Mouse (Mus musculus): ENCODE data around the gene 1700088E04Rik.

The 1700088E04Rik gene

GRCm38 (mm10) chr15:79131442-79131841 lies 9.6 kb downstream of the 1700088E04Rik start:
- DNase-seq (ENCODE audit: low spot score in 2 of 2): no peak

- DNase-seq (ENCODE audit: low spot score in 2 of 2): no peak
Measured at GRCm38 (mm10) chr15:79130782-79131181, 10.3 kb downstream of the 1700088E04Rik start.

- no peak for DNase-seq (ENCODE audit: low spot score in 2 of 2)
Measured at GRCm38 (mm10) chr15:79129311-79129710, 11.7 kb downstream of the 1700088E04Rik start.

- no peak for DNase-seq (ENCODE audit: low spot score in 2 of 2)
Measured at GRCm38 (mm10) chr15:79128208-79128607, 12.8 kb downstream of the 1700088E04Rik start.

- DNase-seq (ENCODE audit: low spot score in 2 of 2): no peak
Measured at GRCm38 (mm10) chr15:79127101-79127500, 14.0 kb downstream of the 1700088E04Rik start.

GRCm38 (mm10) chr15:79126217-79126932 lies 14.7 kb downstream of the 1700088E04Rik start:
- DNase-seq (ENCODE audit: low spot score in 2 of 2): peak in 1 of 2 experiments; percentile 32

GRCm38 (mm10) chr15:79124331-79124875 lies 16.6 kb downstream of the 1700088E04Rik start:
- no peak for DNase-seq (ENCODE audit: low spot score in 2 of 2)

GRCm38 (mm10) chr15:79123751-79124150 lies 17.3 kb downstream of the 1700088E04Rik start:
- no peak for DNase-seq (ENCODE audit: low spot score in 2 of 2)

GRCm38 (mm10) chr15:79122546-79122945 lies 18.5 kb downstream of the 1700088E04Rik start:
- no peak for DNase-seq (ENCODE audit: low spot score in 2 of 2)

GRCm38 (mm10) chr15:79122119-79122518 lies 18.9 kb downstream of the 1700088E04Rik start:
- DNase-seq (ENCODE audit: low spot score in 2 of 2): no peak

GRCm38 (mm10) chr15:79119491-79119890 lies 21.6 kb downstream of the 1700088E04Rik start:
- DNase-seq (ENCODE audit: low spot score in 2 of 2): no peak

- DNase-seq (ENCODE audit: low spot score in 2 of 2): no peak
Measured at GRCm38 (mm10) chr15:79115276-79115675, 25.8 kb downstream of the 1700088E04Rik start.

GRCm38 (mm10) chr15:79111774-79112173 lies 29.3 kb downstream of the 1700088E04Rik start:
- no peak for DNase-seq (ENCODE audit: low spot score in 2 of 2)

GRCm38 (mm10) chr15:79110528-79110927 lies 30.5 kb downstream of the 1700088E04Rik start:
- DNase-seq (ENCODE audit: low spot score in 2 of 2): no peak

- no peak for DNase-seq (ENCODE audit: low spot score in 2 of 2)
Measured at GRCm38 (mm10) chr15:79110031-79110430, 31.0 kb downstream of the 1700088E04Rik start.

- no peak for DNase-seq (ENCODE audit: low spot score in 2 of 2)
Measured at GRCm38 (mm10) chr15:79109321-79109934, 31.6 kb downstream of the 1700088E04Rik start.

- DNase-seq (ENCODE audit: low spot score in 2 of 2): peak in 1 of 2 experiments; percentile 21
Measured at GRCm38 (mm10) chr15:79108421-79109320, 32.4 kb downstream of the 1700088E04Rik start, which contains the start of gene Micall1. Micall1 (plus strand) TSS chr15:79108898.

GRCm38 (mm10) chr15:79107966-79108365 lies 33.1 kb downstream of the 1700088E04Rik start:
- DNase-seq (ENCODE audit: low spot score in 2 of 2): no peak

GRCm38 (mm10) chr15:79105804-79106203 lies 35.2 kb downstream of the 1700088E04Rik start:
- DNase-seq (ENCODE audit: low spot score in 2 of 2): no peak

GRCm38 (mm10) chr15:79103264-79103663 lies 37.8 kb downstream of the 1700088E04Rik start:
- no peak for DNase-seq (ENCODE audit: low spot score in 2 of 2)

GRCm38 (mm10) chr15:79101531-79101930 lies 39.5 kb downstream of the 1700088E04Rik start:
- no peak for DNase-seq (ENCODE audit: low spot score in 2 of 2)

- DNase-seq (ENCODE audit: low spot score in 2 of 2): no peak
Measured at GRCm38 (mm10) chr15:79100391-79100790, 40.7 kb downstream of the 1700088E04Rik start.
